Mouse (Mus musculus) lung, adult 2 months (tissue): ENCODE measurements at regions not wholly inside any gene's neighbourhood (a gene's known extent, or its start where the extent isn't known, plus 50 kb on each side); places are given as distances from the start of the nearest gene placed in this dataset.

ENCODE experiments used
- DNase-seq: peaks from one replicate; pipeline ENCODE4 v3.0.0; 2022
- H3K4me1 ChIP-seq: fragments of 200-500 bp; 2 replicates; pipeline ENCODE4 v1.6.1; 2011; ENCODE audit warnings: low read length; ENCODE audit not compliant: control insufficient read depth, insufficient read depth
- H3K4me3 ChIP-seq: fragments of 200-500 bp; replicated peaks from 2 replicates; pipeline ENCODE3; 2011; ENCODE audit warnings: low read depth, mild to moderate bottlenecking, control low read depth, low read length; ENCODE audit errors: extremely low read depth
- CTCF ChIP-seq: fragments of 200-500 bp; IDR thresholded peaks from 2 replicates; pipeline ENCODE4 v1.5.1; 2011; ENCODE audit warnings: mild to moderate bottlenecking, low read length, control low read depth; ENCODE audit not compliant: insufficient read depth
- POLR2A ChIP-seq: fragments of 200-500 bp; IDR thresholded peaks from 2 replicates; pipeline ENCODE4 v1.6.1; 2011; ENCODE audit warnings: low read depth, mild to moderate bottlenecking, control low read depth, low read length, borderline replicate concordance; ENCODE audit errors: extremely low read depth
- WGBS: fragments of 180-500 bp; shearing (Covaris S2); methylation state at CpG from one replicate; pipeline ENCODE4 v1.1.7; 2018; 5-methylcytosine and 5-hydroxymethylcytosine counted together

DNA sequence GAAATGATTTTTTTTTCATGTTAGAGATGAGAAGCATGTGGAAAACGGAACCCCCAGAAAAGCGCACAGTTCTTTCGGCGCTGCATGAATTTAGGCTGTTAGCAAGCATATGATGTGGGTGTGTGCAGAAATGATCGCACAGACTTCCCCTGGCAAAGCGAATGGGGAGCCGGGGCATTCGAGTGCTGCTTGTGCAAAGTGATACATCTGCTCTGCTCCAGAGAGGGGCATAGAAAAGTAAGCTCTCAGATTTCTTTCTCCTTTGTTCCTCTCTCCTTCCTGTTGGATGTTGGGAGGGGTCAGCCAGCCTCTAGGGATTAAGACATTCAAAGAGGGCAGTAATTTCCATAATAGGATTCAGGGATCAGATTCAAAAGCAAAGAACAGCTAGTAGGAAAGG lies 827.9 kb downstream of the Kcnj2 start:
- no peak for DNase-seq
- Histone ChIP-seq H3K4me1 (no peaks in the 10 kb centered on the region), H3K4me3 (no peak overlapping the region)
- TF ChIP-seq POLR2A (no peak), CTCF (no peak)
- 57% methylated on average over 8 of the region's 8 CpGs for WGBS

DNA sequence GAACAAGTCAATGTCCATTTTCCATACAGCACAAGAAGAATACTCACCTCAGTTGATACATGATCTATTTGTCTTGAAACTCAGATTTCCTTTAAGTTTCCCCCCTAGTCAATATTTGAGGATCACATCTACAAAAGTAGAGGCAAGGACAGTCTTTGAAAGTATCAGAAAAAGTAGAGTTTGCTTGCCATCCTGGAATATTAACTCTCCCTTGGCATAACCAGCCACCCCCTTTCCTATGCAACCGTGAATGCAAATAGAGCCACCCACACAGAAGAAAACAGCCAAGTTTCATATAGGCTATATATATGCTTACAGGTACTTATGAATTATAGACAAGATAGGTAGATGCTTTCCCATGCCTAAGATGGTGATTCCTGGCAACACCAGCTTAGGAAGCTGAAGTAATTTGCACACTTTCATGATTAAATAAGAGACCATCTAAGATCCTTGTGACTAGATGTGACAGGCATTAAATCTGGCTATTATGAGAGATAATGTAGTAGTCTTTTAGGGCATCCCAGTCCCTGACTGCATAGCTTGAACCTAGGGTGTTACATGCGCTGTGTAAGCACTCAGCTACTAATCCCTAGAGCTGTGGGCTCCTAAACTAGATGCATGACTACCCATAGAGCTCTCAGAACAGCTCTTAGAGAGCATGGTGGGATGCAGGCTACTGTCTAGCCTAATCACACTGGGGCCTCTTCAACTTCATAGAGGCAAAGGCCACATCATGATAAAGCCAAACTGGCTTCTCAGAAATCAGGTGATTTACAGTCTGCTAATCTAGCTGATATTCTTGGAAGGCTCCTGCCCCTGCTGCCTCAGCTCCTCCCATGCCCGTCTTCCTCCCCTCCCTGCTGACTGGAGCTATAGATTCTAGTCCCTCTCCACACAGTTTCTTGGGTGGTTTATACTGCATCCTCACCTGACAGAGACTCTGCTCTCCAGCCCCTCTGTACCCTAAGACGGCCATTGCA lies 829.5 kb downstream of the Kcnj2 start:
- TF ChIP-seq POLR2A (no peak), CTCF (no peak)
- Histone ChIP-seq H3K4me3 (no peak overlapping the region), H3K4me1 (no peaks in the 10 kb centered on the region)
- no peak for DNase-seq
- 79% methylated on average over 4 of the region's 4 CpGs for WGBS

DNA sequence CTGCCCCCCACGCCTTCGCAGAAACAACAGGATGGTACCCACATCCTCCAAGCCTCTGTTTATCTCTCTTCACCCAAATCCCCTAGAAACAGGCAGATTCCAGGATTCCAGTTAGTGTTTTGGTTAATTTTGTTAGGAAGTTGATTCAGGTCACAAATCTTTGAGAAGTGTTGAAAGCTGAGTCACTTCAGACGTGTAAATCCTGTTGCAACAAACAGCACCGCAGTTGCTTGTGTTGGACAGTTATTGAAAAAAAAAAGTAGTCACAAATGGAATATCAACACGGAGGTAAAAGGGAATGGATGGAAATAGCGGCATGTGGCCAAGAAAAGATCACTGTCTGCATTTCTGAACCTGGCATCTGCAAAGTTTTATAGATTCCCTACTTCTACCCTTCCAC lies 831.0 kb downstream of the Kcnj2 start:
- 73% methylated on average over 6 of the region's 6 CpGs for WGBS
- H3K4me1 ChIP-seq: no peaks in the 10 kb centered on the region
- no peak overlapping the region for H3K4me3 ChIP-seq
- no peak for DNase-seq
- TF ChIP-seq POLR2A (no peak), CTCF (no peak)

DNA sequence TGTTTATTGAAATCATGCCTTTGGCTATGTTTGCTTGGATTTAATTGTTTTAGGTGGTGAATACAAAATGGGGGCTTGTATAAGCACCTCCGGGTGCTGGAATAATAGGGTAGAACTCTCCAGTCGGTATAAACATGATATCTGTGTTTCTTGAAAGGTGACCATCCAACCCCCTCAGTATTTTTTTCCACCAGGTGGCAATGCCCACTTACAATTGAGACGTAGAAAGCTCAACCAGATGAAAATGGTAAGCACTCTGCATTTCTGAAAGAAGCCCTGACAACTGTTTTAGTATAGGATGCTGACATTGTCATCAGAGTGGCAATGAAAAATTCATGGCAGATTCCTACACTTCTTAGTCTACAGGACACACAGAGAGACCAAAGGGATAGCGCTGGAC lies 838.1 kb downstream of the Kcnj2 start:
- Histone ChIP-seq H3K4me1 (no peaks in the 10 kb centered on the region), H3K4me3 (no peak overlapping the region)
- no peak for DNase-seq
- no peak for TF ChIP-seq POLR2A
- TF ChIP-seq CTCF: no peak
- WGBS: 63% methylated on average over 4 of the region's 4 CpGs

DNA sequence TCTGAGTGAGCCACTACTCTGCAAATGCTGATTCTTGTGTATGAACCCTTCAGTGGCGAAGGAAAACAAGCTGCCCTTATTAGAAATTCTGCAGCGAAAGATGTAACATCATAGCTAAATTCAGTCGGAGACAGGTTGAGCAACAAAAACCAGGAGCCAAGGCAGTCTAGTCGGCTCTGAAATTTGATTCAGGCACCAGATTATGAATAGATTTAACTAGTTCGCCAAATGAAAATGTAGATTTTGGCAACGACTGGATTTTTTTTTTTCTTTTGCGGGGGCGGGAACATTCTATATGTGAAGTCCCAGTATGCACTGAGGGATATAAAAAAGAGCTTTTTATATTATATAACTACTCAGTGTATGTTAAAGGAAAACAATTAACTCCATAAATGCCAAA lies 847.9 kb downstream of the Kcnj2 start:
- Histone ChIP-seq H3K4me3 (no peak overlapping the region), H3K4me1 (no peaks in the 10 kb centered on the region)
- no peak for DNase-seq
- 75% methylated on average over 8 of the region's 8 CpGs for WGBS
- TF ChIP-seq CTCF: no peak
- TF ChIP-seq POLR2A: no peak

DNA sequence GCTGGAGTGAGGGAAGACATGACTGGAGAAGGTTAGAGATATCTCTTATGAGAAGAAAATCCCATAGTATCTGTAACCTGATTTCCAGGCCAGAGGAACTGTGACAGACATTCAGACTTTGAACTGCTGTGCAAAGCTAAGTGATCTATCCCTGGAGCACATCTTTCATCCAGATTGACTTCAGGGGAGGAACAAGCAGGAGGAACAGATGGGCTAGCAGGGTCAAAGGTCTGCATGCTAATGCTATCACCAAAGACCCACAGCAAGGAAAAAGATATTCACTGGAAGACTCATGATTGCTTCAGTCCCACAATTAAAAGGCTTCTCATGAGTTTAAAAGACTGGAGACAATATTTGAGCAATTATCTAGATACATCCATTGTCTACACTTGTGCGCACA lies 855.7 kb upstream of the Sox9 start:
- no peaks in the 10 kb centered on the region for H3K4me1 ChIP-seq
- 98% methylated on average over 1 of the region's 1 CpGs for WGBS
- no peak for DNase-seq
- TF ChIP-seq CTCF (no peak), POLR2A (no peak)
- no peak overlapping the region for H3K4me3 ChIP-seq

DNA sequence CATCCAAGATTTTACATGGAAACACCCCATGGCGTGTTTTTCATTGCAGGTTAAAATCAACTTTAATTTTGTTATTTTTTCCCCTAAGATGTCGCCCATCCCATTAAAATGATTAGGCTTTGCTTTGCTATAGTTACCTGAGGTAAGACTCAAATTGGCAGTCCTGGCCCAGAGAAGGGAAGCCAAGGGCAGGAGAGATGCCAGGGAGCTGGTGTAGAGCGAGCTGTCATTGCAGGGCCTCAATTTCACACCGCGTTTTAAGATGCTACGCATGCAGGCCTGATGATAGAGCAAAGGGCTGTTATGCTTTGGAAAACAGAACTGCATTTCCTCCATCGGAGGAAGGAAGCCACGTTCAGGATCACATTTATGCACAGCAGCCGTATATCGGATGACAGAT lies 852.7 kb upstream of the Sox9 start:
- WGBS: 73% methylated on average over 10 of the region's 10 CpGs

DNA sequence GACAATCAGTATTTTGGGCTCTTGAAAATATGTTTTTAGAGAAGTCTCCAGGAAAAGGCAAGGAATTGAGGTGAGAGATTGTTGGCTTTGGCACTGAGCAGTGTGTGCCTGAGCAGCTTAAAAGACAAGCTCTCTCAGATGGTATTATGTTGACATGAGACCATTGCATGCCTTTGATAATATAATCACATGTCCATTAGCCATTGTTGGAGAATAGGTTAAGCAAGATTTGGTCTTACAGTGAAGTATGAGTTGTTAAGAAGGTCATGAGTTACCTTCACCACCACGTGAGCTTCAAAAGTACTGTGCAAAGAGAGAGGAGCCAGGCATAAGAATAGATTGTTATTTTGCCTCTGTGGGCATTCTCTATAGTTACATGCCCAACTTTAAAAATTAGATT lies 850.0 kb upstream of the Sox9 start:
- Histone ChIP-seq H3K4me1 (no peaks in the 10 kb centered on the region), H3K4me3 (no peak overlapping the region)
- 67% methylated on average over 1 of the region's 1 CpGs for WGBS
- DNase-seq: no peak
- no peak for TF ChIP-seq POLR2A
- no peak for TF ChIP-seq CTCF

More for the DNA sequence above, 852.7 kb upstream of the Sox9 start:
- Histone ChIP-seq H3K4me3 (no peak overlapping the region), H3K4me1 (no peaks in the 10 kb centered on the region)
- DNase-seq: no peak
- TF ChIP-seq POLR2A (no peak), CTCF (no peak)

DNA sequence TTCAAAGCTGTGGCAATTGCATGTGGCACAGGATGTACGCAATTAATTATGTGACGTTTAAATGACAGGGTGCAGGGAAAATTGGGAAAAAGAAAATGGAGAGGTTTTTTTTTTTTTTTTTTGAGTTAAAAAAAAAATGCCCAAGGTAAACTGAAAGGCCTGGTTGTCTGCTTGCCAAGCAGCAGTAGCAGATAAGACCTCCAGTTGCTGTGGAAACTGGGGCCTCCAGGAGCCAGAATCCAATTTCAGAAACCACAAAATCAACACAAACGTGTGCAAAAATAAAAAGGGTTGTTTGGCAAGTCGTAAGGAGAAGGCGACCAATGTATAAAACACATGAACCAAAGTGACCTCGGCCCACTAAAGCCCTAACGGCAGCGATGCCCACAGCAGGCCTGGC lies 837.7 kb upstream of the Sox9 start:
- DNase-seq: peak; percentile 3
- TF ChIP-seq POLR2A: no peak
- WGBS: 52% methylated on average over 8 of the region's 8 CpGs

DNA sequence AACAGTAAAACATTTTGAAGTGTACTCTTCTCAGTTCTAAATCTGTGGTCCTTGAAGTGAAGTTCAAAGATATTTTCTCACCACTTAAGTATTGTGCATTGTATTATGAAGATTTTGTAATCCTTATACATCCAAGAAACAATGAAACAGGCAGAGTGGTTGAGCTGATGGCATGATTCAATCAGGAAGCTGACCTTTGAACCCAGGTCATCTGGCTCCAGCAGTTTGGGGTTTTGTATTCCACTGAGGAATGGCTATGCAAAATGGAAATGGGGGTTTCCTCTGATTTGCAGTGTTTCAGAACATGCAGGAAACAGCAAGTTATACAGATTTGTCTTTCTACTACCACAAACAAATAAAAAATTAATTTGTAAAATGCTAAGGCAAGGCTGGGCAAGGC lies 836.2 kb upstream of the Sox9 start:
- Histone ChIP-seq H3K4me3 (no peak overlapping the region), H3K4me1 (no peaks in the 10 kb centered on the region)
- DNase-seq: no peak
- TF ChIP-seq CTCF: no peak
- TF ChIP-seq POLR2A: no peak

More for the DNA sequence above, 837.7 kb upstream of the Sox9 start:
- no peak overlapping the region for H3K4me3 ChIP-seq
- no peaks in the 10 kb centered on the region for H3K4me1 ChIP-seq
